Mouse (Mus musculus) hindbrain, embryonic 10.5 days (tissue): Measurements from ENCODE around the gene Bpifb5. TPM values are rescaled to one million over a fixed set of nuclear protein-coding genes. Genes with fewer than 3 reads are reported as not detected.
"Not testable (repeated sequence)": the region's sequence is repeated elsewhere in the genome, so short reads cannot be mapped to it uniquely, and the experiment has no call there.

Source experiments
- DNase-seq: peaks from one replicate; pipeline ENCODE4 v3.0.0-alpha.2; 2017; ENCODE audit warnings: low spot score
- H3K27ac ChIP-seq: fragments of 300-500 bp; sonication (generic); 2 replicates; pipeline ENCODE4 v1.5.1; 2016; ENCODE audit warnings: mild to moderate bottlenecking, moderate library complexity
- H3K27me3 ChIP-seq: fragments of 300-500 bp; sonication (generic); 2 replicates; pipeline ENCODE4 v1.6.1; 2016; ENCODE audit warnings: mild to moderate bottlenecking; ENCODE audit not compliant: poor library complexity, insufficient read depth, severe bottlenecking
- H3K36me3 ChIP-seq: fragments of 300-500 bp; sonication (generic); 2 replicates; pipeline ENCODE4 v1.6.1; 2016; ENCODE audit warnings: mild to moderate bottlenecking, moderate library complexity
- H3K4me1 ChIP-seq: fragments of 300-500 bp; sonication (generic); replicated peaks from 2 replicates; pipeline ENCODE4 v1.6.1; 2016; ENCODE audit warnings: mild to moderate bottlenecking
- H3K4me3 ChIP-seq: fragments of 300-500 bp; sonication (generic); 2 replicates; pipeline ENCODE4 v1.5.1; 2016; ENCODE audit warnings: mild to moderate bottlenecking, moderate library complexity
- H3K9me3 ChIP-seq: fragments of 300-500 bp; sonication (generic); 2 replicates; pipeline ENCODE4 v1.6.1; 2016; ENCODE audit warnings: mild to moderate bottlenecking, moderate library complexity
- WGBS: fragments of 180-500 bp; shearing (Covaris S2); methylation state at CpG from one replicate; pipeline ENCODE4 v1.1.7; 2016; 5-methylcytosine and 5-hydroxymethylcytosine counted together
- polyA plus RNA-seq: library from polyadenylated mRNA; unstranded; fragments of >200 nt; fragmentation: Nextera tagmentation; extraction: Ambion mirVana; gene quantifications from 2 replicates; pipeline ENCODE4 v1.2.1, GENCODE M21; 2016

The Bpifb5 gene
- polyA plus RNA-seq: 0.30 and 0.41 TPM in 2 replicates

- no peaks in the 10 kb centered on the region for H3K9me3 ChIP-seq
- H3K27ac ChIP-seq: peak within 1 kb of the TSS; percentile 71
- H3K27me3 ChIP-seq: no peaks in the 10 kb centered on the region
- H3K36me3 ChIP-seq: no peaks in the 10 kb centered on the region
- 4% methylated on average over 14 of the region's 14 CpGs for WGBS
- DNase-seq: peak; percentile 60
- peaks cover 28% of the 10 kb centered on the region for H3K4me1 ChIP-seq
- H3K4me3 ChIP-seq: peak within 1 kb of the TSS; percentile 14; the same call in 1 of the 2 replicates
Observed at GRCm38 (mm10) chr2:154223265-154223916, at the start of gene Bpifb5. TSS of gene Bpifb5 (plus strand) at chr2:154223742.

GRCm38 (mm10) chr2:154181900-154182299 lies 41.6 kb upstream of the Bpifb5 start:
- H3K4me3 ChIP-seq, H3K9me3 ChIP-seq, H3K36me3 ChIP-seq, H3K4me1 ChIP-seq, DNase-seq, H3K27ac ChIP-seq, H3K27me3 ChIP-seq: not testable (repeated sequence)
- WGBS: 88% methylated on average over 7 of the region's 7 CpGs

- DNase-seq, H3K4me1 ChIP-seq, H3K27me3 ChIP-seq, H3K9me3 ChIP-seq, H3K36me3 ChIP-seq, H3K4me3 ChIP-seq, H3K27ac ChIP-seq: not testable (repeated sequence)
- 81% methylated on average over 4 of the region's 4 CpGs for WGBS
Observed at GRCm38 (mm10) chr2:154183061-154183460, 40.5 kb upstream of the Bpifb5 start.

GRCm38 (mm10) chr2:154185319-154185718 lies 38.2 kb upstream of the Bpifb5 start:
- Histone ChIP-seq H3K4me1 (no peaks in the 10 kb centered on the region), H3K27me3 (no peaks in the 10 kb centered on the region), H3K9me3 (no peaks in the 10 kb centered on the region), H3K27ac (no peak overlapping the region), H3K36me3 (no peaks in the 10 kb centered on the region), H3K4me3 (no peak overlapping the region)
- 89% methylated on average over 6 of the region's 6 CpGs for WGBS
- DNase-seq: no peak

- H3K4me1 ChIP-seq: no peaks in the 10 kb centered on the region
- no peaks in the 10 kb centered on the region for H3K9me3 ChIP-seq
- H3K36me3 ChIP-seq: no peaks in the 10 kb centered on the region
- no peak overlapping the region for H3K4me3 ChIP-seq
- H3K27ac ChIP-seq: no peak overlapping the region
- no peak for DNase-seq
- no peaks in the 10 kb centered on the region for H3K27me3 ChIP-seq
- WGBS: 90% methylated on average over 3 of the region's 3 CpGs
Observed at GRCm38 (mm10) chr2:154185748-154186147, 37.8 kb upstream of the Bpifb5 start.

GRCm38 (mm10) chr2:154187468-154187867 lies 36.1 kb upstream of the Bpifb5 start:
- WGBS: 45% methylated on average over 5 of the region's 5 CpGs
- DNase-seq: no peak
- no peaks in the 10 kb centered on the region for H3K36me3 ChIP-seq

GRCm38 (mm10) chr2:154189877-154190434 lies 33.6 kb upstream of the Bpifb5 start:
- H3K4me3 ChIP-seq: no peak overlapping the region
- no peak overlapping the region for H3K27ac ChIP-seq
- H3K9me3 ChIP-seq: no peaks in the 10 kb centered on the region
- H3K27me3 ChIP-seq: no peaks in the 10 kb centered on the region
- no peak for DNase-seq
- no peaks in the 10 kb centered on the region for H3K4me1 ChIP-seq
- no peaks in the 10 kb centered on the region for H3K36me3 ChIP-seq
- 82% methylated on average over 7 of the region's 7 CpGs for WGBS

More at GRCm38 (mm10) chr2:154187468-154187867, 36.1 kb upstream of the Bpifb5 start:
- H3K27ac ChIP-seq: no peak overlapping the region
- H3K27me3 ChIP-seq: no peaks in the 10 kb centered on the region
- no peak overlapping the region for H3K4me3 ChIP-seq
- H3K4me1 ChIP-seq: no peaks in the 10 kb centered on the region
- H3K9me3 ChIP-seq: no peaks in the 10 kb centered on the region

- 89% methylated on average over 11 of the region's 11 CpGs for WGBS
Observed at GRCm38 (mm10) chr2:154190546-154191258, 32.8 kb upstream of the Bpifb5 start, which contains the start of gene Bpifb1. TSS of gene Bpifb1 (plus strand) at chr2:154190818.

GRCm38 (mm10) chr2:154192141-154192540 lies 31.4 kb upstream of the Bpifb5 start:
- Histone ChIP-seq H3K27ac (no peak overlapping the region), H3K27me3 (no peaks in the 10 kb centered on the region), H3K9me3 (no peaks in the 10 kb centered on the region), H3K4me3 (no peak overlapping the region), H3K36me3 (no peaks in the 10 kb centered on the region), H3K4me1 (no peaks in the 10 kb centered on the region)
- WGBS: 71% methylated on average over 2 of the region's 2 CpGs
- no peak for DNase-seq

More at GRCm38 (mm10) chr2:154190546-154191258, 32.8 kb upstream of the Bpifb5 start, which contains the start of gene Bpifb1:
- no peak for DNase-seq
- H3K27me3 ChIP-seq: no peaks in the 10 kb centered on the region
- H3K27ac ChIP-seq: no peak within 1 kb of the TSS
- no peaks in the 10 kb centered on the region for H3K36me3 ChIP-seq
- no peaks in the 10 kb centered on the region for H3K9me3 ChIP-seq
- H3K4me3 ChIP-seq: no peak within 1 kb of the TSS
- H3K4me1 ChIP-seq: no peaks in the 10 kb centered on the region

- H3K36me3 ChIP-seq: no peaks in the 10 kb centered on the region
- 87% methylated on average over 4 of the region's 4 CpGs for WGBS
- DNase-seq: no peak
- H3K4me1 ChIP-seq: no peaks in the 10 kb centered on the region
- H3K27ac ChIP-seq: no peak overlapping the region
- no peak overlapping the region for H3K4me3 ChIP-seq
- no peaks in the 10 kb centered on the region for H3K9me3 ChIP-seq
- no peaks in the 10 kb centered on the region for H3K27me3 ChIP-seq
Observed at GRCm38 (mm10) chr2:154193071-154193470, 30.5 kb upstream of the Bpifb5 start.

- Histone ChIP-seq H3K36me3 (no peaks in the 10 kb centered on the region), H3K9me3 (no peaks in the 10 kb centered on the region), H3K27ac (no peak overlapping the region), H3K4me3 (no peak overlapping the region), H3K4me1 (no peaks in the 10 kb centered on the region), H3K27me3 (no peaks in the 10 kb centered on the region)
- WGBS: 80% methylated on average over 5 of the region's 5 CpGs
- no peak for DNase-seq
Observed at GRCm38 (mm10) chr2:154193994-154194504, 29.5 kb upstream of the Bpifb5 start.

- H3K27ac ChIP-seq: no peak overlapping the region
- no peak overlapping the region for H3K4me3 ChIP-seq
- no peaks in the 10 kb centered on the region for H3K36me3 ChIP-seq
- WGBS: 92% methylated on average over 9 of the region's 9 CpGs
- H3K9me3 ChIP-seq: no peaks in the 10 kb centered on the region
- no peaks in the 10 kb centered on the region for H3K4me1 ChIP-seq
- H3K27me3 ChIP-seq: no peaks in the 10 kb centered on the region
- DNase-seq: no peak
Observed at GRCm38 (mm10) chr2:154197036-154197435, 26.5 kb upstream of the Bpifb5 start.

GRCm38 (mm10) chr2:154204630-154205029 lies 18.9 kb upstream of the Bpifb5 start:
- Histone ChIP-seq H3K9me3 (no peaks in the 10 kb centered on the region), H3K4me1 (no peaks in the 10 kb centered on the region), H3K4me3 (no peak overlapping the region), H3K27me3 (no peaks in the 10 kb centered on the region), H3K27ac (no peak overlapping the region), H3K36me3 (no peaks in the 10 kb centered on the region)
- no peak for DNase-seq
- 93% methylated on average over 4 of the region's 4 CpGs for WGBS
